9 mouse cellular contexts compared by ENCODE assay signal in the genomic region with DNA sequence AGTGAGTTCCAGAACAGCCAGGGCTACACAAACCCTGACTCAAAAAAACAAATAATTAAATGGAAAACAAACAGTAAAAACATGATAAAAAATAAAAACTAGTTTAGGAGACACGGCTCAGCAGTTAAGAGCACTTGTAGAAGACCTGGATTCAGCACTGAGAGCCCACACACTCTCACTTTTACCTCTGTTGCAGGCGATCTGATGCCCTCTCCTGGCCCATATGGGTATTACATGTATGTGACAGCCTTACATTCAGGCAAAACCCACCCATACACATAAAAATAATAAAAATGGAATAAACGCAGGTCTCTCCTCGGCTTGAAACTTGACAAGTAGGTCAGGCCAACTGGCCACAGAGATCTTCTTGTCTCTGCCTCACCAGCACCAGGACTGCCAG. TPM values are rescaled to one million over a fixed set of nuclear protein-coding genes. Genes with fewer than 3 reads are reported as not detected.
DNase-seq lines count a peak whose midpoint lies in the region; ATAC-seq and TF ChIP-seq lines count a peak whose summit lies in the region.
"Had no signal": no experiment of that assay in that cellular context is flagged by ENCODE, and none has a peak within 500 bp of the region (broad histone marks: within the 10 kb centered on the region; RNA-seq: fewer than 3 reads in every experiment).

No protein-coding gene starts in this region.

- H3K36me3 ChIP-seq in embryonic facial prominence, embryonic 11.5 days (replicated peaks; ENCODE audit: control insufficient read depth, insufficient read depth, low read depth, low read length) = no peaks in the 10 kb centered on the region
- H3K36me3 ChIP-seq in heart, embryonic 10.5 days = no peaks in the 10 kb centered on the region
- H3K36me3 ChIP-seq in kidney, postnatal 0 days (ENCODE audit: insufficient read depth, low read length) = no peaks in the 10 kb centered on the region
- no peaks in the 10 kb centered on the region for H3K36me3 ChIP-seq in liver, embryonic 13.5 days
- H3K36me3 ChIP-seq: hindbrain, embryonic 15.5 days had no signal

- H3K4me3 ChIP-seq in embryonic facial prominence, embryonic 11.5 days (ENCODE audit: low read depth, low read length) = no peak overlapping the region
- no peak overlapping the region for H3K4me3 ChIP-seq in heart, embryonic 10.5 days
- no peak overlapping the region for H3K4me3 ChIP-seq in kidney, postnatal 0 days (replicated peaks; ENCODE audit: low read depth, low read length)
- H3K4me3 ChIP-seq in liver, embryonic 13.5 days (replicated peaks) = no peak overlapping the region
- H3K4me3 ChIP-seq: hindbrain, embryonic 15.5 days had no signal

- DNase-seq in ES-CJ7 (ENCODE audit: low read depth, low spot score) = peak; percentile 84
- peak; percentile 65 to 83 for DNase-seq in adrenal gland, postnatal 36 days
- peak; percentile 85 for DNase-seq in embryonic facial prominence, embryonic 11.5 days (ENCODE audit: low spot score)
- peak; percentile 88 for DNase-seq in heart, embryonic 10.5 days (ENCODE audit: low spot score)
- peak; percentile 89 for DNase-seq in kidney, postnatal 0 days (ENCODE audit: low spot score)
- DNase-seq in liver, embryonic 13.5 days = peak; percentile 61
- peak; percentile 85 for DNase-seq in thymus, postnatal 0 days (ENCODE audit: low spot score)

- H3K4me2 ChIP-seq in embryonic facial prominence, embryonic 11.5 days (ENCODE audit: low read depth, low read length) = no peak overlapping the region
- H3K4me2 ChIP-seq in kidney, postnatal 0 days (ENCODE audit: low read length) = no peak overlapping the region
- H3K4me2 ChIP-seq in liver, embryonic 13.5 days = no peak overlapping the region
- H3K4me2 ChIP-seq: hindbrain, embryonic 15.5 days had no signal

- no peak for ATAC-seq in embryonic facial prominence, embryonic 11.5 days (replicated peaks; ENCODE audit: insufficient number of reproducible peaks, low FRiP score, low TSS enrichment, low read depth)
- ATAC-seq in kidney, postnatal 0 days (replicated peaks; ENCODE audit: low FRiP score, low read depth) = no peak
- no peak for ATAC-seq in liver, embryonic 13.5 days (ENCODE audit: low read depth)
- peak; percentile 92 for ATAC-seq in neutrophil, adult 5-6 weeks (ENCODE audit: extremely low read depth, insufficient number of reproducible peaks, low FRiP score, poor library complexity, severe bottlenecking)

- H3K27me3 ChIP-seq in embryonic facial prominence, embryonic 11.5 days (ENCODE audit: control insufficient read depth, insufficient read depth, low read length) = no peaks in the 10 kb centered on the region
- H3K27me3 ChIP-seq in heart, embryonic 10.5 days (ENCODE audit: insufficient read depth, poor library complexity, severe bottlenecking) = peaks cover 24% of the 10 kb centered on the region
- H3K27me3 ChIP-seq in kidney, postnatal 0 days (ENCODE audit: insufficient read depth, low read length) = no peaks in the 10 kb centered on the region
- peaks cover 17% of the 10 kb centered on the region for H3K27me3 ChIP-seq in liver, embryonic 13.5 days
- H3K27me3 ChIP-seq: hindbrain, embryonic 15.5 days had no signal

- H3K4me1 ChIP-seq in embryonic facial prominence, embryonic 11.5 days (ENCODE audit: control insufficient read depth, insufficient read depth, low read length) = no peaks in the 10 kb centered on the region
- H3K4me1 ChIP-seq in heart, embryonic 10.5 days = no peaks in the 10 kb centered on the region
- H3K4me1 ChIP-seq in kidney, postnatal 0 days (replicated peaks; ENCODE audit: insufficient read depth, low read length) = no peaks in the 10 kb centered on the region
- H3K4me1 ChIP-seq in liver, embryonic 13.5 days (replicated peaks) = peaks cover 16% of the 10 kb centered on the region

- H3K9me3 ChIP-seq in embryonic facial prominence, embryonic 11.5 days (replicated peaks; ENCODE audit: control insufficient read depth, low read length) = no peaks in the 10 kb centered on the region
- no peaks in the 10 kb centered on the region for H3K9me3 ChIP-seq in heart, embryonic 10.5 days
- H3K9me3 ChIP-seq in kidney, postnatal 0 days (replicated peaks; ENCODE audit: low read length) = no peaks in the 10 kb centered on the region
- H3K9me3 ChIP-seq in liver, embryonic 13.5 days (replicated peaks) = no peaks in the 10 kb centered on the region
- H3K9me3 ChIP-seq: hindbrain, embryonic 15.5 days had no signal

- TF ChIP-seq CTCF in kidney, postnatal 0 days (IDR thresholded peaks at IDR 0.05; ENCODE audit: low read depth) = peak; percentile 91

- no peak overlapping the region for H3K27ac ChIP-seq in embryonic facial prominence, embryonic 11.5 days (replicated peaks; ENCODE audit: low read depth, low read length)
- H3K27ac ChIP-seq in heart, embryonic 10.5 days = no peak overlapping the region
- no peak overlapping the region for H3K27ac ChIP-seq in kidney, postnatal 0 days
- H3K27ac ChIP-seq in liver, embryonic 13.5 days = no peak overlapping the region
- H3K27ac ChIP-seq: hindbrain, embryonic 15.5 days had no signal

- WGBS in embryonic facial prominence, embryonic 11.5 days = 14% methylated on average over 4 of the region's 4 CpGs
- WGBS in heart, embryonic 10.5 days = 12% methylated on average over 4 of the region's 4 CpGs
- WGBS in kidney, postnatal 0 days = 5% methylated on average over 4 of the region's 4 CpGs
- WGBS in liver, embryonic 13.5 days (ENCODE audit: insufficient replicate concordance) = 5% methylated on average over 4 of the region's 4 CpGs

- no peak overlapping the region for H3K9ac ChIP-seq in embryonic facial prominence, embryonic 11.5 days (replicated peaks; ENCODE audit: low read length)
- H3K9ac ChIP-seq in kidney, postnatal 0 days (ENCODE audit: low read depth, low read length) = no peak overlapping the region
- no peak overlapping the region for H3K9ac ChIP-seq in liver, embryonic 13.5 days
- H3K9ac ChIP-seq: hindbrain, embryonic 15.5 days had no signal

RNA-seq across cellular contexts. Expression of gene Cby3, which starts 10.3 kb away (rescaled TPM):
- not detected for total RNA-seq in adrenal gland, postnatal 36 days (2021)
- not detected in 2 replicates for polyA plus RNA-seq in embryonic facial prominence, embryonic 11.5 days (2014; fragmentation: Nextera tagmentation; extraction: Ambion mirVana)
- polyA plus RNA-seq in heart, embryonic 10.5 days (2016; fragmentation: Nextera tagmentation; extraction: Ambion mirVana) = 0.39 TPM in 1 of 2 replicates, not detected in the other
- polyA plus RNA-seq in kidney, postnatal 0 days (2015; fragmentation: Nextera tagmentation; extraction: Ambion mirVana) = 1.4 and 1.5 TPM in 2 replicates
- not detected in 2 replicates for polyA plus RNA-seq in liver, embryonic 13.5 days (2015; fragmentation: Nextera tagmentation; extraction: Ambion mirVana)
- total RNA-seq in neutrophil, adult 5-6 weeks (2017) = not detected in 2 replicates
- polyA plus RNA-seq in thymus, postnatal 0 days (2015; fragmentation: Nextera tagmentation; extraction: Ambion mirVana) = not detected in 2 replicates

RNA-seq across cellular contexts. Expression of gene Hnrnph1, which starts 12.2 kb away (rescaled TPM):
- total RNA-seq in adrenal gland, postnatal 36 days (2021) = 100 to 1,000 TPM; 212 to 305 TPM
- polyA plus RNA-seq in embryonic facial prominence, embryonic 11.5 days (2014; fragmentation: Nextera tagmentation; extraction: Ambion mirVana) = 823 and 855 TPM in 2 replicates
- polyA plus RNA-seq in heart, embryonic 10.5 days (2016; fragmentation: Nextera tagmentation; extraction: Ambion mirVana) = 253 and 367 TPM in 2 replicates
- 294 and 309 TPM in 2 replicates for polyA plus RNA-seq in kidney, postnatal 0 days (2015; fragmentation: Nextera tagmentation; extraction: Ambion mirVana)
- polyA plus RNA-seq in liver, embryonic 13.5 days (2015; fragmentation: Nextera tagmentation; extraction: Ambion mirVana) = 124 and 144 TPM in 2 replicates
- 1,028 and 1,146 TPM in 2 replicates for total RNA-seq in neutrophil, adult 5-6 weeks (2017)
- polyA plus RNA-seq in thymus, postnatal 0 days (2015; fragmentation: Nextera tagmentation; extraction: Ambion mirVana) = 350 and 356 TPM in 2 replicates

RNA-seq across cellular contexts. Expression of gene Canx, which starts 39.1 kb away (rescaled TPM):
- total RNA-seq in adrenal gland, postnatal 36 days (2021) = 100 to 1,000 TPM; 473 to 490 TPM
- polyA plus RNA-seq in embryonic facial prominence, embryonic 11.5 days (2014; fragmentation: Nextera tagmentation; extraction: Ambion mirVana) = 247 and 265 TPM in 2 replicates
- polyA plus RNA-seq in heart, embryonic 10.5 days (2016; fragmentation: Nextera tagmentation; extraction: Ambion mirVana) = 354 and 363 TPM in 2 replicates
- polyA plus RNA-seq in kidney, postnatal 0 days (2015; fragmentation: Nextera tagmentation; extraction: Ambion mirVana) = 302 and 330 TPM in 2 replicates
- 213 and 261 TPM in 2 replicates for polyA plus RNA-seq in liver, embryonic 13.5 days (2015; fragmentation: Nextera tagmentation; extraction: Ambion mirVana)
- total RNA-seq in neutrophil, adult 5-6 weeks (2017) = 235 TPM in 2 replicates
- 196 and 213 TPM in 2 replicates for polyA plus RNA-seq in thymus, postnatal 0 days (2015; fragmentation: Nextera tagmentation; extraction: Ambion mirVana)
